Mouse (Mus musculus): ENCODE data around the gene Fsip1.

Gene Fsip1

DNA sequence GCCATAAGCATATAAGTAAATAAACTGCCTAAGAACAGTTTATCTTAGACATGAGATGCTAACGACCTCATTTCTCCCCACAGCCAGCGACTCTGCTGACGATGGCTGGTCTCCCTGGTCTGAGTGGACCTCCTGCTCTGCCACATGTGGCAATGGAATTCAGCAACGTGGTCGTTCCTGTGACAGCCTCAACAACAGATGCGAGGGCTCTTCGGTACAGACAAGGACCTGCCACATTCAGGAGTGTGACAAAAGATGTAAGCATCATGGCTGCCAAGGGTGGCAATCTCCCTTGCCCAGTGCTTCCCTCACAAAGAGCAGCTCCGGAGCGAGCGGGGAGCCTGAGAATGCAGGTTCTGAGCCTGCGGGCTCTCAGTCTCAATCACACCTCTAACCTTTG, 139.4 kb downstream of the Fsip1 start:
- H3K36me3 ChIP-seq (ENCODE audit: control insufficient read depth, insufficient read depth, low read length, poor library complexity, severe bottlenecking): no peaks in the 10 kb centered on the region
- no peaks in the 10 kb centered on the region; the same call in 1 of the 2 replicates for H3K27me3 ChIP-seq (ENCODE audit: control insufficient read depth, insufficient read depth, low read length, poor library complexity, severe bottlenecking)
- DNase-seq (ENCODE audit: low read depth, low spot score): no peak

DNA sequence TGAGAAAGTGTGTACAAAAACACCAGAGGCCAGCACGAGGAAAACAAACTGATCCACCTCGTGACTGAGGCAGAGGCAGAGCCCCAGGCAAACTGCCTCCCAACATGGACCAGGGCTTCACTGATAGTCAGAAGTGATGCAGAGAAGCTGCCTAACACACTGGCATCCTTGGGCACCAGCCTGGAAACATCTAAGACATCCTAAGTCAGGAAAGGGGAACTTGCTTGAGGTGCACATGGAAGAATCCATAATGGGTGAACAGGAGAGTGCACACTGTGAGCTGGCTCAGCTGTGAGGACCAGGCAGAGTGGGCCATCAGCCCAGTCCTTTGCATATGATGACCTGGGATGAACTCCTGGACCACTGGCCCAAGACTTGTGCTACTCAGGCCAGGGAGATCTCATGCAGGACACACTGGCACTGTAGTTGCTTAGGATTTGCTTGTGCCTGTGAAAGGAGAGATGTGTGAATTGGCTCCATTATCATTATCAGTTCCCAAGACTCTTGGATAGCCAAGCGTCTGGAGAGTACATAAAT, 139.9 kb downstream of the Fsip1 start:
- Histone ChIP-seq H3K27me3 (ENCODE audit: control insufficient read depth, insufficient read depth, low read length, poor library complexity, severe bottlenecking) (no peaks in the 10 kb centered on the region; the same call in 1 of the 2 replicates), H3K36me3 (ENCODE audit: control insufficient read depth, insufficient read depth, low read length, poor library complexity, severe bottlenecking) (no peaks in the 10 kb centered on the region)

DNA sequence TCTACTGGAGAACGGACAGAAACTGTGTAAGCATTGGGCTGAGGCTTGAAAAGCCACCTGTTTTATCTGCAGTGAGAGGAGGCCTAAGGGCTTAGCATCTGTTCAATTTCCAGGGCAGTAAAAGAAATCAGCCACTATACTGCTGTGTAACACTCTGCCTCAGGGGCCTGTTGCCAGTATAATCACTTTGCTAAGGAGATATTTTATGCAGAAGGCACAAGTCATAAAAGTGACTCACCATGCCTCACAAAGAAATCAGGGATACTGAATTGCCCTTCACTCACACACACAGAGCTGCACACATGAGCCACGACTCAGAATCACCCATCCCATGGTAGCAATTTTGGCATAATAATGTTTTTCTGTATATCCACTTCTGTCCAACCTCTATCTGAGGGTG, 140.6 kb downstream of the Fsip1 start:
- DNase-seq (ENCODE audit: low read depth, low spot score): no peak
- H3K36me3 ChIP-seq (ENCODE audit: control insufficient read depth, insufficient read depth, low read length, poor library complexity, severe bottlenecking): no peaks in the 10 kb centered on the region
- H3K27me3 ChIP-seq (ENCODE audit: control insufficient read depth, insufficient read depth, low read length, poor library complexity, severe bottlenecking): no peaks in the 10 kb centered on the region; the same call in 1 of the 2 replicates

More for the DNA sequence above, 139.9 kb downstream of the Fsip1 start:
- no peak for DNase-seq (ENCODE audit: low read depth, low spot score)

DNA sequence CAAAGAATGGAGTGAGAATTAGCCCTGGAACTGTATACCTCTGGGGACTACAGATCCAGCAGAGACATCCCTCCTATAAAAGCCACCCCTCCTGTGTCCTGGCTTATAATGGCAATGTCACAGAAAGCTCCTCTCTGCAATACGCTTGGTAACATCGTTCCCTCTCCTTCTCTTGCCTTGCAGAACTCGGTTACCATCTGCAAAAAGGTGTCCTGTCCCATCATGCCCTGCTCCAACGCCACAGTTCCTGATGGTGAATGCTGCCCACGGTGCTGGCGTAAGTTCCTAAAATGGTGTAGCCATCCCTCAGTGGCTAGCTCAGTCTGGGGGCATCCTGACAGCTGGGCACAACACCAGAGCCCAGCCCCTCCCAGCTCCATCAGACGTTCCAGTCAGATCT, 141.1 kb downstream of the Fsip1 start:
- Histone ChIP-seq H3K36me3 (ENCODE audit: control insufficient read depth, insufficient read depth, low read length, poor library complexity, severe bottlenecking) (no peaks in the 10 kb centered on the region), H3K27me3 (ENCODE audit: control insufficient read depth, insufficient read depth, low read length, poor library complexity, severe bottlenecking) (no peaks in the 10 kb centered on the region; the same call in 1 of the 2 replicates)
- no peak for DNase-seq (ENCODE audit: low read depth, low spot score)

DNA sequence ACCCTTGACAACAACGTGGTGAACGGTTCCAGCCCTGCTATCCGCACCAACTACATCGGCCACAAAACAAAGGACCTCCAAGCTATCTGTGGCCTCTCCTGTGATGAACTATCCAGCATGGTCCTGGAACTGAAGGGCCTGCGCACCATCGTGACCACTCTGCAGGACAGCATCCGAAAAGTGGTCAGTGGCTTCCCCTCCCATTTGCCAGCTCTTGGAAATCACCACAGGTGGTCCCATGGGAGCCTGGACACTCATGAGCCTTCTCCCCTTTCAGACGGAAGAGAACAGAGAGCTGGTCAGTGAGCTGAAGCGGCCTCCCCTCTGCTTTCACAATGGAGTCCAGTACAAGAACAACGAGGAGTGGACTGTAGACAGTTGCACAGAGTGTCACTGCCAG, 142.1 kb downstream of the Fsip1 start:
- H3K27me3 ChIP-seq (ENCODE audit: control insufficient read depth, insufficient read depth, low read length, poor library complexity, severe bottlenecking): no peaks in the 10 kb centered on the region; the same call in 1 of the 2 replicates
- no peak for DNase-seq (ENCODE audit: low read depth, low spot score)
- no peaks in the 10 kb centered on the region for H3K36me3 ChIP-seq (ENCODE audit: control insufficient read depth, insufficient read depth, low read length, poor library complexity, severe bottlenecking)

DNA sequence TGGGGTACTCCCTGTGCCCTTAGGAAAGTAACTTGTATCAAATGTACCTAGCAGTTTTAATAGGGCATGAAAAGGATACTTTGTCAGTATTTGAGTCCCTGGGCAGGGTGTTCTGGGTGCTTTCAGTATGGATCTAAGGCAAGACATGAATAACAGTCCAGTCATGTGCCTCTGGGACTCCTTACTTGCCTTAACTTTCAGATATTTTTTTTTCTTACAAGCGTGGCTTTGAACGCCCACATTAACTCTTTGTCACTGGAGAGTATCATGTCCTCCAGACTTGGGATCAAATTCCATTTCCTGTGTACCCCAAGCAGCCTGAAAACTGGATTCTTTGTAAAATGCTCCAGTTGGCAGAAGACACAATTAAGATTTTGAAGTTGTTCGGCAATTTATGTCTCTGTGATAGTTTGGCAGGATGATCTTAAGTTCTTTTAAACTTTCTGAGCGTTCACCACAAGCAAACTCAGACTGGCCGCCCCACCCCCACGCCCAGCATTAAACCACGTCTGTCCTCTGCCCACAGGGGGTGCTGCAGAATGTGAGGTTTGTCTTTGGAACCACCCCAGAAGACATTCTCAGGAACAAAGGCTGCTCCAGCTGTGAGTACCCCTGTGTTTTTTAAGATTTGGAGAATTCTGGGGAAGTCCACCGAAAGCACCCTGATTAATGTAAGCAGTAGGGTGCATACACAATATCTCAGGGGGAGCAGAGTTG, 142.8 kb downstream of the Fsip1 start:
- no peak for DNase-seq (ENCODE audit: low read depth, low spot score)
- no peaks in the 10 kb centered on the region; the same call in 1 of the 2 replicates for H3K27me3 ChIP-seq (ENCODE audit: control insufficient read depth, insufficient read depth, low read length, poor library complexity, severe bottlenecking)
- no peaks in the 10 kb centered on the region for H3K36me3 ChIP-seq (ENCODE audit: control insufficient read depth, insufficient read depth, low read length, poor library complexity, severe bottlenecking)

DNA sequence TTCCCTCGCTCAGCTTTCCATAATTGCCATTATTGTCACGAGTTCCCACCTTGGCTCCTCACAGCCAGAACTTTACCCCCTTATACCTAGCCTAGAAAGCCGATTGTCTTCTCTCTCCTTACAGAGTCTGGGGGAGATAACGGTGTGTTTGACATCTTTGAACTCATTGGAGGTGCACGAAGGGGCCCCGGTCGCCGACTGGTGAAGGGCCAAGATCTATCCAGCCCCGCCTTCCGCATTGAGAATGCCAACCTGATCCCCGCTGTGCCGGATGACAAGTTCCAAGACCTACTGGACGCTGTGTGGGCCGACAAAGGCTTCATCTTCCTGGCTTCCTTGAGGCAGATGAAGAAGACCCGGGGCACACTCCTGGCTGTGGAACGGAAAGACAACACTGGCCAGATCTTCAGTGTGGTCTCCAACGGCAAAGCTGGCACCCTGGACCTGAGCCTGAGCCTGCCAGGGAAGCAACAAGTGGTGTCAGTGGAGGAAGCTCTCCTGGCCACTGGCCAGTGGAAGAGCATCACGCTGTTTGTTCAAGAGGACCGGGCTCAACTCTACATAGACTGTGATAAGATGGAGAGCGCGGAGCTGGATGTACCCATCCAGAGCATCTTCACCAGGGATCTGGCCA, 143.8 kb downstream of the Fsip1 start:
- Histone ChIP-seq H3K36me3 (ENCODE audit: control insufficient read depth, insufficient read depth, low read length, poor library complexity, severe bottlenecking) (no peaks in the 10 kb centered on the region), H3K27me3 (ENCODE audit: control insufficient read depth, insufficient read depth, low read length, poor library complexity, severe bottlenecking) (no peaks in the 10 kb centered on the region; the same call in 1 of the 2 replicates)
- DNase-seq (ENCODE audit: low read depth, low spot score): no peak

DNA sequence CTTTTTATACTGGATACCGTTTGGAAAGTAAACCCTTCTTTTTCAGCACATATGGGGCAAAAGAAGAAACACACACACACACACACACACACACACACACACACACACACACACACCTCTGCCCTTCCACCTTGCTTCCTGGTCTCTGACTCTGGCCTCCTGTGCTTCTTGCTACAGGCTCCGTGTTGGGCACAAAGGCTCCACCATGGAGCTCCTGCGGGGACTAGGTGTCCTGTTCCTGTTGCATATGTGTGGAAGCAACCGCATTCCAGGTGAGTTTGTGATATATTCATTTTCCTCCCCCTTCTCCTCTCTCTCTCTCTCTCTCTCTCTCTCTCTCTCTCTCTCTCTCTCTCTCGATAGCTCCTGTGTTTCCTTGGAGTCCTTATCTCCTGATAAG, 144.3 kb downstream of the Fsip1 start:
- no peaks in the 10 kb centered on the region for H3K36me3 ChIP-seq (ENCODE audit: control insufficient read depth, insufficient read depth, low read length, poor library complexity, severe bottlenecking)
- no peaks in the 10 kb centered on the region; the same call in 1 of the 2 replicates for H3K27me3 ChIP-seq (ENCODE audit: control insufficient read depth, insufficient read depth, low read length, poor library complexity, severe bottlenecking)
- no peak for DNase-seq (ENCODE audit: low read depth, low spot score)

DNA sequence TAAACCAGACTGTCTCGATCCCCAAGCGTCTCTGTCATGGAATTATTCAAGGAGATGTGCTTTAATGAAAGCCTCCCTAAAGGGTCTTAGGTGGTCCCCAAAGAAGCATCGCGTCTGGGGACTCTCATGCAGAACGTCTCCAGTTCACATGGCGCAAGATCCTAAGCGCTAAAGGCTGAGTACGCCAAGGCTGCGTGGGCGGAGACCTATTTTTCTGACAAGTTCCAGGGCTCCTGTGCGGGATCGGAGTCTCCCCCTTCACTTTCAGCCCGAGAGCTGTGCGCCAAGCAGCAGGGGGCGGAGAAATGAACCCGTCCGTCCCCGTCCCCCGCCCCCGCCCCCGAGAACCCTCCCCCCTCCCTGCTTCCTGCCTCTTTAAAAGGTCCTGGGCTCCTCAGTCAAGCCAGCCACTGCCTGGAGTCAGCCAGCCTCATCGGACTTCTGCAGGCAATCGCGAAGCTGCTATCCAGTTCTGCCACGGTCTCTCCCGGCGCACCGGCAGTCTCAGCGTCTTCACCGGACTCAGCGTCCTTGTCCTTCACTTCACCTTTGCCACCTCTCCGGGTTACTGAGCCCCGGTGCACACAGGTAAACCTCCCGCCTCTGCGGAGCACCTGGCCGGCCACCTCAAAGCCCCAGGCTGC, 145.2 kb downstream of the Fsip1 start, which contains the start of gene Thbs1:
TSS of gene Thbs1 (plus strand) at position 389 of the 644 bp plus-strand sequence.
- DNase-seq (ENCODE audit: low read depth, low spot score): peak; percentile 34
- no peaks in the 10 kb centered on the region; the same call in 1 of the 2 replicates for H3K27me3 ChIP-seq (ENCODE audit: control insufficient read depth, insufficient read depth, low read length, poor library complexity, severe bottlenecking)
- no peaks in the 10 kb centered on the region for H3K36me3 ChIP-seq (ENCODE audit: control insufficient read depth, insufficient read depth, low read length, poor library complexity, severe bottlenecking)

DNA sequence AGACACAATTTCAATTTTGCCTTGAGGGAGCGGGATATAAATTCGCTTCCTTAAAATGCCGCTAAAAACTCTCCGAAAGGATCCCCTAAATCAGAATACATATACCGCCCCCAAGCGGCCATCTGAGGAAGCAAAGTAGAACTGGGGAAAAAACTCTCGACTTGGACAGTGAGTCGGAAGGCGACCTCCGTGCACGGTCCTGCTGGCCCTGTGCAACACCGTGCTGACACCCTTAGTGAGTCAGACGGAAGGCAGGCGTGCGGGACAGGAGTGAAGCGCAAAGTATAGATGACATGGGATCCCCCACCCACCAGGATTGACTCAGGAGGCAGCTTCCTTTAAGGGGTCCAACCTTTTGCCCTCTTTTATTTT, 145.7 kb downstream of the Fsip1 start:
- DNase-seq (ENCODE audit: low read depth, low spot score): peak; percentile 75
- H3K36me3 ChIP-seq (ENCODE audit: control insufficient read depth, insufficient read depth, low read length, poor library complexity, severe bottlenecking): no peaks in the 10 kb centered on the region
- no peaks in the 10 kb centered on the region; the same call in 1 of the 2 replicates for H3K27me3 ChIP-seq (ENCODE audit: control insufficient read depth, insufficient read depth, low read length, poor library complexity, severe bottlenecking)

DNA sequence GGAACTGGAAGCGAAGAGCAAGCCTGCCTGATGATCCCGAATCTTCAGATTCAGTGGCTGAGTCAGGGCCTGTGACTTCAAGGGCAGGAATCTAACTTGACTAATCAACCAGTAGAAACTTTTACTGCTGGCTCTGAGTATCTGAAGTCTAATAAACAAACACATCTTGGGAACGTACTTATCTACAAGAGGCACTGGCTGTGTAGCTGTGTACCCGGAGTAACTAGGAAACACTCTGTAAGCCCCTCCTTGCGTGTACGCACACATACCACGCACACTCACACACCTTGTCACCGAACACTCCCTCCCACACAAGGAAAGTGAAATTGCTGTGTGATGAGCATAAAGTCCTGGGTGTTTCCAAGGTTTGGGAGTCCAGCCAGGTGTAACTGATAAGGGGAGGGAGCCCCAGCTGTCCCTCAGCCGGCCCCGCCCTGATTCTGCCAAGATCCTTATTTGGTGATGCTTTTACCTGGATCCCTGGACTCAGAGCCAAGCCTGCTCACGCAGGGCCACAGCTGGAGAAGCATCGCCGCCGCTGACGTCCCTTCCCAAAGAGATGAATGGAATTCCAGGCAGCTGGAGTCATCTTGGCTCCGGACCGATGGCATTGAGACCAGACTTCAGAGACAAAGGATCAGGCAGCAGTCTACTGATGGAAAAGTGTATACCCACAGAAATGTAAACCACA, 146.4 kb downstream of the Fsip1 start:
- Histone ChIP-seq H3K36me3 (ENCODE audit: control insufficient read depth, insufficient read depth, low read length, poor library complexity, severe bottlenecking) (no peaks in the 10 kb centered on the region), H3K27me3 (ENCODE audit: control insufficient read depth, insufficient read depth, low read length, poor library complexity, severe bottlenecking) (no peaks in the 10 kb centered on the region; the same call in 1 of the 2 replicates)
- no peak for DNase-seq (ENCODE audit: low read depth, low spot score)

DNA sequence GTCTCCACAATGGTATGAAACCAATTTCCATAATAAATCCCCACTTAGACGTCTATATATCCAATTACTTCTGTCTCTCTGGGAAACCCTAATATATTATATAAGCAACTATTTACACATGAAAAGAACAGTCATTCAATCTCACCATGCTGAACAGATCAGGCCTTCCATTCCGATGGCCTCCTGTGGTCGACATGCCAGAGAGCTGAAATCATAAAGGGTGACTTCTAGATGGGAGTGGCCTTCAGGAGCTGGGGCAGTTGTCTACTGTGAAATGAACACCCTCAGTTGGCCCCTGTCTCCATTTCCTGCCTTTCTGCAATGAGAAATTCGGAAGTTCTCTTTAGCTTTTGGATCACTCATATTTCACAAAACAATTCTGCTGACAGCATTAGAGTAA, 154.6 kb downstream of the Fsip1 start:
- no peaks in the 10 kb centered on the region for H3K27me3 ChIP-seq (ENCODE audit: control insufficient read depth, insufficient read depth, low read length, poor library complexity, severe bottlenecking)
- H3K36me3 ChIP-seq (ENCODE audit: control insufficient read depth, insufficient read depth, low read length, poor library complexity, severe bottlenecking): no peaks in the 10 kb centered on the region
- no peak for DNase-seq (ENCODE audit: low read depth, low spot score)

DNA sequence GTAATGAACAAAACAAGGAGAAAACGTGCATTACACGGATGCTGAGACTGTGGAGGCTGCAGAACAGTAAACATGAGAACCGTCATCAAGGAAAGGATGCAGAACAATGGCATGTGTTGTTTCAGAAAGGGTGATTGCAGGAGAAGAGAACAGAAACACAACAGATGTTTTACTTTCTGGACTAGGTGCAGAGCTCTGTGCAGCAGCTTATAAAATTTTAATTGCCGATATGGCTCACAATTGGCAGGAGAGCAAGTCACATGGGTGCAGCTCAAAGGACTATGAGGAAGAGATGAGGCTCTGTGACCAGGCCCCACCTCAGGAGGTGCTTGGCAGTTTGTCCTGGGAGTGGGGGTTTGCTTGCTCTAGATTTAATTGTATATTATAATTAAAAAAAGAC, 157.7 kb downstream of the Fsip1 start:
- Histone ChIP-seq H3K36me3 (ENCODE audit: control insufficient read depth, insufficient read depth, low read length, poor library complexity, severe bottlenecking) (no peaks in the 10 kb centered on the region), H3K27me3 (ENCODE audit: control insufficient read depth, insufficient read depth, low read length, poor library complexity, severe bottlenecking) (no peaks in the 10 kb centered on the region)
- no peak for DNase-seq (ENCODE audit: low read depth, low spot score)

DNA sequence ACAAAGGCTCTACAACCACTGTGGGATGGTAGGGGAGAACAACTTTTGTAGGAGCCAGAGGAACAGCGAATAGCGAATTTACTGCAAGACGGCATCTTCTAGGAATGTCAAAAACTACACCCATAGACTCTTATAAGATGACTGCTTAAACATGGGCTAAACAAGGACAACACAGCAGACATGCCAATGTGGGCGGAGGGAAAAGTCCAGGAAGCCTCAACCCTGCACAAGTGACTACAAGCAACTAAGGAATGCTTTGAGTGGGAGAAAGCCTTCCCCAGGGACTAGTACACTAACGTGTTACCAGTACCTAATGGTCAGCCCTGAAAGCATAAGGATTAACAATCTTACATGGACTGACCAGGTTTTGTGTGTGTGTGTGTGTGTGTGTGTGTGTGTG, 165.5 kb downstream of the Fsip1 start:
- no peak for DNase-seq (ENCODE audit: low read depth, low spot score)
- Histone ChIP-seq H3K27me3 (ENCODE audit: control insufficient read depth, insufficient read depth, low read length, poor library complexity, severe bottlenecking) (no peaks in the 10 kb centered on the region; the same call in 1 of the 2 replicates), H3K36me3 (ENCODE audit: control insufficient read depth, insufficient read depth, low read length, poor library complexity, severe bottlenecking) (no peaks in the 10 kb centered on the region)
